Mouse (Mus musculus): ENCODE measurements around the gene Gm3072. TPM values are rescaled to one million over a fixed set of nuclear protein-coding genes. Genes with fewer than 3 reads are reported as not detected.
"Not testable (repeated sequence)": the region's sequence is repeated elsewhere in the genome, so short reads cannot be mapped to it uniquely, and the experiment has no call there.

The Gm3072 gene
- total RNA-seq (2022) = not detected

DNA sequence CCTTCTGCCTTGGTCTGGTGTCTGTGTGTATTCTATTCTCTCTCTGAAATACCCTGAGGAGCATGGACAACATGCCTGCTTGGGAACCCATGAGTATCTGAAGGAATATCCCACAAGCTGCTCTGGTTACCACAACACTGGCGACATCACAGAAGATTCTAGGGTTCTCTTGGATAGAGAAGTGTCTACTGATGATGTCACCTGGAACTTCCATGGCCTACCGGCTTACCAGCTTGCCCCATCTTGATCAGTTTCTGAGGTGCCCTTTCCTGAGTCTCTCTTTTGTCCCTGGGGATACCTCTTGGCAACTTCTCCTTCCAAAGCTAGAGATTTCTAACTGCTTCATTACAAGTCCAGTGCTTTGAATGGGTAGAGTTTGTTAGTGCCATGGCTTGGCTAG lies at the start of gene Gm3072:
Gene Gm3072 (minus strand): TSS at position 101 of the 400 bp plus-strand sequence.
- not testable (repeated sequence) for DNase-seq (ENCODE audit: low spot score in 2 of 2)

DNA sequence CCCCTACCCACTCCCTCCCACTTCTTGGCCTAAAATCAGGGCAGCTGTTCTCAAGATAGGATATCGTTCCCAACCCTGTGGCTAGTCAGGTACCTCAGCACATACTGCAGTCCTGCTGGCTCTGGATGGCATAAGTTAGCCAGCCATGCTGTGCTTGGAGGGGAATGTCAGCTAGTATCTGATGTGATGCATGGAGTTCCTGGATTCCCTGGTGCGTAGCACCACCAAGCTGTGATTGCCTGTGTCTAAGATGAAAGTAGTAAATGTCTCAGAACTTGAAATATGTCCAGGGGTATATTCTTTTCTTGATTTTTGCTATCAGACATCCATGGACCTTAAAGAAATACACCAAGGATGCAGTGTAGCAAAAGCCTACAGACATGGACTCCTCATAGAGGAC lies 23.8 kb upstream of the Gm3072 start:
- not testable (repeated sequence) for DNase-seq (ENCODE audit: low spot score in 2 of 2)

GRCm38 (mm10) chr14:41646387-41646786 lies 22.0 kb upstream of the Gm3072 start, which contains the start of gene Gm3676:
Gm3676 (minus strand) TSS chr14:41646487.
- DNase-seq (ENCODE audit: low spot score in 2 of 2) = not testable (repeated sequence)

GRCm38 (mm10) chr14:41630144-41630543 lies 5.7 kb upstream of the Gm3072 start:
- not testable (repeated sequence) for DNase-seq (ENCODE audit: low spot score in 2 of 2)

GRCm38 (mm10) chr14:41622535-41622934 lies 1.9 kb downstream of the Gm3072 start:
- not testable (repeated sequence) for DNase-seq (ENCODE audit: low spot score in 2 of 2)

DNA sequence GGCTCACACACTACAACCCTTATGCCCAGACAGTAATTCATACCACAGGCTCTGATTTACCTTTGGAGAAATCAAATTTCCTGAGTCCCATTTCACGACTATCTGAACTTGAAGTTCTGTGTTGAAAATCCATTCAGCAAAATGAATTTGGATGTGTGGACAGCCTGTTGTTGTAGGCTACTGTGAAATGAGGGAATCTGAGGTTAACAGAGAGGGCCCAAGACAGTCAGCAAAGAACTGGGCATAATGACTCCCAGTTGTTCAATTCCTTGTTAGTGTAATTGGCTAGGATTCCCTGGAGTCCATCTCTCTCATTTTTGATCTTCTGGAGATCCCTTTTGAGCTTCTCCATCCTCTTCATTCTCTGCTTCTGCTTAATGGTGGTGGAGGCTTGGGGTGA lies 13.7 kb downstream of the Gm3072 start:
- not testable (repeated sequence) for DNase-seq (ENCODE audit: low spot score in 2 of 2)

DNA sequence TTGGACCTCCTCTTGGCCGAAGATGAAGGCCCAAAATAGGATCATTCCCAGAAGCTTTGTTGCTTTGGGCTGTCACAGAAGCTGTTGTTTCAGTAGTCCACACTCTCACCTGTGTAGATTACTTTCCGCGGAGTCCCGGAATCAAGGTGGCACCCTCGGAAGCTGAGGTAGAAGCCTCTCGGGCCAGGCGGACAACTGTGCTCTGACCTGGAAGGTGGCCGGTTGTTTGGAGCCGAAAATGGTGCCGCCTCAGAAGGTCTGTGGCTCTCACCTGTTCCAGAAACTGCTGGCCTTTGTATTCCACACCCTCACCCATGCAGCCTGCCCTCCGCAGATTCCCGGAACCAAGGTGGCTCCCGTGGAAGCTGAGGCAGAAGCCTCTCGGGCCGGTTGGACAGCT lies 23.5 kb downstream of the Gm3072 start:
- not testable (repeated sequence) for DNase-seq (ENCODE audit: low spot score in 2 of 2)

- not testable (repeated sequence) for DNase-seq (ENCODE audit: low spot score in 2 of 2)
Measured at GRCm38 (mm10) chr14:41586346-41586745, 38.1 kb downstream of the Gm3072 start.

- not testable (repeated sequence) for DNase-seq (ENCODE audit: low spot score in 2 of 2)
Measured at GRCm38 (mm10) chr14:41572911-41573310, 51.5 kb downstream of the Gm3072 start, which contains the start of gene 1700049E17Rik2. 1700049E17Rik2 (plus strand) TSS chr14:41573211.

Other genes with a start within 250 kb of the Gm3072 start
- not detected for gene Gm7945, start 238.2 kb downstream of the Gm3072 start, total RNA-seq (2022)
- gene Gm6482, start 216.3 kb downstream of the Gm3072 start, total RNA-seq (2022) = not detected
- gene Gm7954, start 171.1 kb downstream of the Gm3072 start, total RNA-seq (2022) = not detected
- not detected for gene Gm3486, start 135.1 kb downstream of the Gm3072 start, total RNA-seq (2022)
- gene Gm7970, start 69.0 kb downstream of the Gm3072 start, total RNA-seq (2022) = not detected
- gene 1700049E17Rik2, start 51.4 kb downstream of the Gm3072 start, total RNA-seq (2022) = 1 to 10 TPM in 2 of 4 experiments, under 1 TPM in 1, not detected in 1; 0.70 to 1.4 (median 1.4) TPM
- under 1 TPM in 1 of 4 experiments, not detected in 3; 0.46 TPM for gene Gm3676, start 21.9 kb upstream of the Gm3072 start, total RNA-seq (2022)
- gene Gm8068, start 77.3 kb upstream of the Gm3072 start, total RNA-seq (2022) = not detected
- gene Gm7929, start 126.0 kb upstream of the Gm3072 start, total RNA-seq (2022) = not detected
- not detected for gene Gm47189, start 147.8 kb upstream of the Gm3072 start, total RNA-seq (2022)

Data from left cerebral cortex, adult 8-10 months (tissue).